Mouse (Mus musculus) cerebellum, postnatal 4 days (tissue): ENCODE results near the gene Lrwd1.
"Not testable (repeated sequence)": the region's sequence is repeated elsewhere in the genome, so short reads cannot be mapped to it uniquely, and the experiment has no call there.

Experiments
- DNase-seq, 2 experiments: peaks; one replicate each; pipeline ENCODE4 v3.0.0; 2022; ENCODE audit warnings: low spot score in 2 of 2, mixed read lengths in 1 of 2

Gene Lrwd1

DNA sequence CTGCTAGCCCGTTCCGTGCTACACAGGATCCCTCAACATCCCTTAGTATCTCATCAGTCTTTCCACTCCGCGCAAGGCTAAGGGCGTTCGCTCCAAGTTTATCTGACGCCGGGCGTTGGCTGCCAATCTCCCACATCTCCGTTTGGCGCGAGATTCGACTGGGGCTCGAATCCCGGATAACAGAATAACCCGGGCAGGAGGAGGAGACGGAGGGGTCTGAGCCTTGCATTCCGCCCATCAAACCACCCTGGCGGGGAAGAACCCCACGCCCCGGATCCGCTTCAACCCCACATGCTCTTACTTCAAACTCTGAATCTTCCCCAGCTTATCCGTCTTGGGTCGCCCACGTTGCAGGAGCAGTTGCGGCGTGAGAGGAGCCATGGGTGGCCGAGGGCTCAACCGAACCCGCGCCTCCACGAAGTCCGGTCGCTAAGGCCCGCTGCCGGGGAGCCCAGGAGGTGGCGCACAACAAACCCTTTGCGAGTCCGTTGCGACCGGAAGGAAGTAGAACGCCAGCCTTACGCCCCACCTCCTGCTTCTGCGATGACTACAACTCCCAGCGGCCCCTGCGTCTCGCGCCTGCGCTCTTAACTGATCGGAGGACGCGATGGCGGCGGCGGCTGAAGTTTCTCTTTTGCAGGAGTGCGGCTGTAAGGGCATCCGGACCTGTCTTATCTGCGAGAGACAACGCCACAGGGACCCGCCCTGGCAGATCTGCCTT is at the start of gene Lrwd1, which contains the start of gene Alkbh4:
TSS of gene Lrwd1 (minus strand) at position 504 of the 721 bp plus-strand sequence.
TSS of gene Alkbh4 (plus strand) at position 576 of the 721 bp plus-strand sequence.
- peak; percentile 89 to 95 for DNase-seq

DNA sequence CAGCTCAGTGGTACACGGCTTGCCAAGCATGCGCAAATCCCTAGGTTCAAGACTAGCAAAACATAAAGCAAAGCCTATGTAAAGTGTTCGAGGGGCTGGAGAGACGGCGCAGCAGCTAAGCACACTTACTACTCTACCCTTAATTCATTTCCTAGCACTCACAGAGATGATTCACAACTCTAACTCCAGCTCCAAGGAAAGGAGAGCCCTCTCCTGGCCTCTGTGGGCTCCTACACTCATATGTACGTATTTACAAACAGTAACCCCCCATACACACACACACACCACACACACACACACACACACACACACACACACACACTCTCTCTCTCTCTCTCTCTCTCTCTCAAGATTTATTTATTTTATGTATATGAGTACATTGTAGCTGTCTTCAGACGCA is 47.9 kb upstream of the Lrwd1 start:
- DNase-seq: no peak

DNA sequence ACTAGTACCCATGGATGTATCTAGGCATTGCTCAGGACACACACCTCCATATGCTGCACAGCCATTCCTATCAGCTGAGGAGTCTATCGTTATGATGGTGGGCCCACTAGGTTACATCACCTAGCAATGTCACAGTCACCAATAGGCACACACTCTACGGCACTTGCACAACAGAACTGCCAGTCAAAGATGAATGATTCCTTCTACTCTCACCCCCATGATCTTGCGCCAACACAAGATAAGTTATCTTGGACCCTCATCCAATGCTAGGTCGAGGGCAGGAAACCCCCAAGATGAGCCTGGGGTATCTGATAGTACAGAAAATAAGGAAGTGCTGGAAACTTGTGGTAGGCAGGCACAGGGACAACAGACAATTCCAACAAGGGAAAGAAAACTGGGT is 47.0 kb upstream of the Lrwd1 start:
- no peak for DNase-seq

DNA sequence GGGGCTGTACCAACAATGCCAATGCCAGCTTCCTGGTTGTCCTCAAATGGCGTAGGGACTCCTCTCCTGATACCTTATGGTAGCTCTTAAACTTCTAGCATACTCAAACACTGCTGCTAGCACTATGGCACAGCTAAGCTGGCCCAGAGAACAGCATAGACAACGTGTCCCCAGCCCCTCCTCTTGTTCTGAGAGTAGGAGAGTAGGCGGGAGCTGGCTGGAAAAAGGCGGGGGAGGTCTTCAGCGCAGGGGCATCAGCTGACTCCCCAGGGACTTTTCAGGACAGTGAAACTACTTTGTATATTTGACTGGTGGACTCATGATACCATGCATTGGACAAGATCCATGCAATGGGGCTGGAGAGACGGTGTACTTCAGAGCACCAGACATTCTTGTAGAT is 46.2 kb upstream of the Lrwd1 start:
- DNase-seq: no peak

DNA sequence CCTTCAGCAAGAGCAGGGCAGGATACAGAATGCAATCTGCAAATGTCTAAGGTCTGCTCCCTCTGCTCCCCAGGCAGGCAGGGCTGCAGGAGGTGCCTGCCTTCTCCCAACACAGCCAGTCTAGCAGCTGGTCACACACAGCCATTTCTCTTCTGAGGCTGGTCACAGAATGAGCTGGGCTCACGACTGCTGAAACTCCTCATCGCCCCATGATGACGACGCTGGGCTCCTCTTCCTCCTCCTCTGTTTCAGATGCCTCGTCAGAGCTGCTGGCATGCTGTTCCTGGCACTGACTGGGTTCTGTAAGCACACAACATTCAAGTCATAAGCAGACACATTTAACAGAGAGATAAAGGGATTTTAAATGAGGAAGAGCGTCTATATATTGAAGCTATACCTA is 45.3 kb upstream of the Lrwd1 start:
- no peak for DNase-seq

DNA sequence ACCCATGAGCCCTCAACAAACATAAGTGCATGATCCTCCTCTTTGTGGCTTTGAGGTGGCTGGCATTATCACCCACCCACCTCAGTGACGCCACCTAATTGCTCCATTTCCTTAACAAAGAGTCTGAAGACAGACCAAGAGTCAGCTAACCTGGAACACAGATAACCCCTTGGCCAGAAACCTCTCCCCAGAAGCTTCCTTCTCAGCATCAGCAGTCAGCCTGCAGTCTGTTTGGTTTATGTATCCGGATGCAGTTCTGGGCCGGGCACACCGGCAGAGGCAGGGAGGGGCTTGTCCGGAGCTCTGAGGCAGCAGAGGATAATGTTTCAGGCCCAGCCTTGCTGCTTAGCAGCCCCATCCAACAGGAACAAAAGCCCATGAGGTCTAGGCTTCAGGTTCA is 43.7 kb upstream of the Lrwd1 start:
- DNase-seq: no peak

DNA sequence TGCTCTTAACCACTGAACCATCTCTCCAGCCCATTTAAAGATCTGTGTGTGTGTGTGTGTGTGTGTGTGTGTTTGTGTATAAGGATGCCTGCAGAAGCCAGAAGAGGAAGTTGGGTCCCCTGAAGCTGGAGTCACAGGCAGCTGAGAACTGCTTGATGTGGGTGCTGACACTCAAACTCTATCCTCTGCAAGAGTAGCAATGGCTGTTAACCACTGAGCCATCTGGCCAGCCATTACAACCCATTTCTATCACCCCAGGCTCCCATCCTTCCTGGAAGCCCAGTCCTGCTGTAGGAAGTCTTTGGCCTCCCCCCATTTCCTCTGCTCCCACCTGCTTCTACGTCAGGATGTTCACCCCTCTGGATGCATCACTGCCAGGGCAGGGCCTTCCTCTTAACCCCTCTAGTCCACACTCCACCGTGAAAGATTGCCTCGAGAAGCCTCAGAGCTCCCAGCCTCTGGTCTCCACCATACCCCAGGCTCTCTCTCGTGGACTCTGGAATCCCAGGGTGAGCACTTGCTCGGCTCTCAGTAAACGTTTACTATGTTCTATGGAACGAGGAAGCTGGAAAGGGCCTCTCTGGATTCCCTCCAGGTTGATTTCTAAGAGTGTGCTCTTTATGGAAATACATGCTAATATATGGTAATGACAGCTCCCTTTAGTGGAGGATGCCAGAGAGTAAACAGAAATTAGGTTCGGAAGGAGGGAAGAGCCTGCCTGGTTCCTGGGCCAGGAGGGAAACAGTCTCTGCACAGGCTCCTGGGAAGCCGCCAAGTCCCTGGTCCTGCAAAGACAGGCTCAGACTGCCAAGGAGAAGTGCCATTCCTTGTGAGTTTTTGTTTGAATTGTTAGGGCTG is 38.0 kb upstream of the Lrwd1 start:
- peak in 1 of 2 experiments; percentile 50 for DNase-seq

DNA sequence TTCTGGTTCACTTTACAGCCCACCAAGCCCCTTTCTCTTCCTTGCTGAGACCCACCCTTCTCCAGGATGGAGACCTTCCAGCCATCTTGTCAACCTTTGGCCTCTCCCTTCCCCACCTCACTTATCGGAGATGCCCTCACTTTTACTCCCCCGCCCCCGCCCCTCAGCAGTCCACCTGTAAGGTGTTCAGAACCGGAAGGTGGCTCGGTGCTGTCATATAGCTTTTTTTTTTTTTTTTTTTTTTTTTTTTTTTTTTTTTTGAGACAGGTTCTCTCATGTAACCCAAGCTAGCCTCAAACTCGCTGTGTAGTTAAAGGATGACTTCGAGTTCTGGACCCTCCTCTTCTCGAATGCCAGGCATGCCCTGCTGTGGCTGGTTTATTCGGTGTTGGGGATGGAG is 37.1 kb upstream of the Lrwd1 start:
- DNase-seq: no peak

DNA sequence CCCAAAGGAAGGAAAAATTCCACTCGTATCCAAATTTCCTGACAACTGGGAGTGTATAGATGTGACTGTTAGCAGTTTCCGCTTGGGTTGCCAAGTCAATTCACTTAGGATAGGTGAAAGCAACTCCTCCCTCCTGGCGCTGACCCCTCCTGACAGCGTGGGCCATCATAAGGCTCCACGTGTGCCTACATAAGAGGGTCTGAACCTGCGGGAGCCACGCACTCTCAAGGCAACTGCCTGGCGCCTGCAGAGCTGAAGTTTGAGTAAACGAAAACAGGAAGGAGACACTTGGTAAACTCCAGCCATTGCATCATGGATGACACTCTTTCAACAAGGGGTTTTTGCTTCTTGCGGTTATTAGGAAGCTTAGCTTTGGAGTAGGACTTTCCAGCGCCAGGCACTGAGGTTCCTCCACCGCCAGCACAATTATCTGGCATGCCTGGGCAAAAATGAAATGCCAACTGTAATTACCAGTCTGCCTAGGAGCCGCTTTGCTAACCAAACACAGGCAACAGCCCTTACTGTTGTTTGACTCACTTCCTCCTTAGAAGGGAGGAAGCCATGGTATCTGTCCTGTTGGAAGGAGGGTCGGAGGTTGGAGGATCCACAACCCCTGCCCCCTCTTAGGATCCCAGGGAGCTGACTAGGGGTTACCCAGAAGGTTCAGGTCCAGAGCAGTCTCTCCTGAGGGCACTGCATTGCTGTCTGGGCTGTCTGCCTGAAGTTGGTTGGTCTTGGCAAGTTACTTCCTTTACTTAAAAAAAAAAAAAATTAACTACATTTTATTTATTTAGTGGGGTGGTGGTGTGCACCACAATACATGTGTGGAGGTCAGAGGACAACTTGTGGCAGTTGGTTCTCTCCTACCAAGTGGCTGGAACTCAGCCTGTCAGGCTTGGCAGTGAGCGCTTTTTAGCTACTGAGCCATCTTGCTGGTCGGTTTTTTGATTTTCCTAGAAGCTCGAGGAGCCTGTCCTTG is 35.8 kb upstream of the Lrwd1 start:
- no peak for DNase-seq

DNA sequence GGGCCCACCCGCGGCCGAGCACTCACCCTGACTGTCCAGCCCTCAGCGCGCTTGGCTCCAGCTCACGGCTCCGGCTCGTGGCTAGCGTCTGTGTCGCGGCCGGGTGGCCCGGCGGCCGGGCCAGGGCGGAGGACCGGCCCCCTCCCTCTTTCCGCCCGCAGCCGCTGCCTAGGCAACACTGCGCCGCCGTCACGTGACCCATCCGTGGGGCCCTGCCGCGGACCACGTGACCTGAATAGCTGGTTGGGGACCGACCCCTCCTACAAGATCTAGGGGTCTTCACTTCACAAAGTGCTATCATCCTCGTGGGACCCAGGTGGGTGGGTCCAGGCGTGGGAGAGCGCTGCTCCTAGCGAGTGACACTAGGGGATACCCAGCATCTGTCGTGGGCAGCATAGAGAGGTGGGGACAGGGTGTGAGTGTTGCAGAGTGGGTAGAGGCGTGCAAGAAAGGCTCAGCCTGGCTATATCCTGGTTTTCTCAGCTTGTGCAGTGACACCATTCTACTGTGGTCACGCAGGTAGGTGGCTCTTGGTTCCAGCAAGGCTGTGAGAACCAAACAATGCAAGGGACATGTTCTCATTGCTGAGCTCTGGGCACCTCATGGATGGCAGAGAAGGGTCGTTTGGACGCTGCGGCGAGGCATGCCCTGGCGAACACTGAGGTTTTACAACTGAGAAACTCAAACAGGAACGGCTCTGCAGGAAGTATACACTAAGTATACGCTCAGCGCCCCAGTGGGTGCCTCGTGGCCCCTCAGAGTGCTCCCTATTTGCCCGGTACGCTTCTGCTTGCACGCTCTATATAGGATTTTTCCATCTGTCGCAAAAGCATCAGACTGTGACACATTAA is 34.9 kb upstream of the Lrwd1 start, which contains the start of gene Orai2:
TSS of gene Orai2 (minus strand) at position 202 of the 851 bp plus-strand sequence.
- peak; percentile 70 to 87 for DNase-seq

DNA sequence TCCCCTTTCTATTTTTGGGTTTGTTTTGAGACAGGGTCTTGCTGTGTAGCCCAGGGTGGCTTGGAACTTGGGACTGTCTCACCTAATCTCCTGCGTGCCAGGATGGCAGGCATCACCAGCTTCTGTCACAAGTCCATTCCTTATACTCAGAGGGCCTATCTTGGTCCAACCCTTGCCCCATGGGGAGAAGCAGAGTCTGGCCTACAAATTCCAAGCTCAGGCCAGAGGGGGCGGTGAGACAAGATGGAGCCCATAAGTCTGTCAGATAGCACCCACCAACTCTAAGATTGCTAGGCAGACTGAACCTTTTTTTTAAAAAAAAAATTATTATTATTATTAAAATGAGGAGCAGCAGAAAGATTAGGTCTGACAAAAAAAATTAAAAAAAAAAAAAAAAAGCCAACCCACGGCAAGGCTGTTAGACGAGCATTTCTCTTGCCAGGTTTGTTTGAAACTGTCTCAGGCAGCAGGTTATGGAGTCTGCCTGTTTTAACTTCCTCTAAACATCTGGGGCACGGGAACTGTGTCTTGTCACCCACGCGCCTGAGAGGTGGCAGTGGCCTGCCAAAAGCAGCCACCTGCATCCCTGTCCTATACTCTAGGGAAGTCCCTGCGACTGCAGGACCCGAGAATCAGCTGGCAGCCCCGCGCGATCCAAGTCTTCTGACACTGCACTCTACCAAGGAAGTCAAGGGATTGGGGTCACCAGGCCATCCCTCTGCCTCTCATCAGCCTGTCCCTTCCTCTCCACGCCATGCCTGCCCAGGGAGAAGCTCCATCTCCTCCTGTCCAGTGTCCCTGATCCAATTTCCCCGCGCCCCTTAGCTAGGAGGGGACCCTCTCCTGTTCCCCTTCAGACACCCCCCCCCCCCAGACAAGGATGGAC is 34.0 kb upstream of the Lrwd1 start:
- DNase-seq: peak in 1 of 2 experiments; percentile 42

DNA sequence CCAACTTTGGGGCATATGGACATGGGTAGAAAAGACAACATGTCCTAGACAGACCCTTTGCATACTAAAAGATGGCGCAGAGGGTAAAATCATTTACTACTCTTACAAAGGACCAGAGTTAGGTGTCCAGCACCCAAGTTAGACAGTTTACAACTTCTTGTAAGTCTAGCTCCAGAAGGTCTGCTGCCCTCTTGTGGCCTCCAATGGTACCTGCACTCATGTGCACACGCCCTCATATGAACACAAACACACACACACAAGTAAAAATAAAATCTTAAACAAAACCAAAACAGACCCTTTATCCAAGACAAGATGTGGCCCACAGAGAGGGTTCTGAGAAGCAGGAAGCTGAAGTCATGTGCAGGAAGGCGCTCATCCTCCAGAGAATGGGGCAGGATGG is 32.2 kb upstream of the Lrwd1 start:
- DNase-seq: no peak

DNA sequence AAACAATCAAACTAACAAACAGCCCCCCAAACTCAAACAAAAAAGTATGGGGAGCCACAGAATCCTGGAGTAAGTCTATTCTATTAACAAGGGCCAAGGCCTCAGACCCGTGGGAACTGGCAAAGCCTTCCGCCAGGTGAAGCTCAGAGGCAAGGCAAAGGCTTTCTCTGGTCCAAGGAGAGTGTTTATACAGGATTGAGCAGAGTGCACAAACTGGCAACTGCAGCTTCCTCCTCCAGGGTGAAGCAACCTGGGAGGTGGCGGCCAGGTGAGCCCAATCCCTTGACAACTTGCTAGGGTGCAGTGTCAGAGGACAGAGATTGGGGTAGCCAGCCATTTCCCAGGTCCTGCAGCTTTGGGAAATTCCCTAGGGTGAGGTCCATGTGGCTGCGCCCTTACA is 31.4 kb upstream of the Lrwd1 start:
- DNase-seq: no peak

DNA sequence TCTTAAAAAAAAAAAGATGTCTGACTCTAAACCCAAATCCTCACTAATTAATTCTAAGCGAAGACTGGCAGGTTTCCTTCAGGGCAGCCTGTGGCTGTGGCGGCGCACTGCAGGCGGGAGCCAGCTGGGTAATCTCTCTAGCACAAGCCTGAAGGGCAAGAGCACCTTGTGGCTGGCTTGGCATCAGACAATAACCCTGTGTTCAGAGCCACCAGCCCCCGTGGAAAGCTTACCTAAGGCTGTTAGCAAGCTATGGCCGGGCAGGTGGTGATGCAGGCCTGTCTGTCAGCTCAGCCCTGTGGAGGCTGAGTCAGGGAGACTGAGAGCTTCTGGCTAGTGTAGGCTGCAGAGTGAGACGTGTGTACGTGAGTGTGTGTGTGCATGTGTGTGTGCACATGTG is 29.4 kb upstream of the Lrwd1 start:
- peak in 1 of 2 experiments; percentile 30 for DNase-seq

DNA sequence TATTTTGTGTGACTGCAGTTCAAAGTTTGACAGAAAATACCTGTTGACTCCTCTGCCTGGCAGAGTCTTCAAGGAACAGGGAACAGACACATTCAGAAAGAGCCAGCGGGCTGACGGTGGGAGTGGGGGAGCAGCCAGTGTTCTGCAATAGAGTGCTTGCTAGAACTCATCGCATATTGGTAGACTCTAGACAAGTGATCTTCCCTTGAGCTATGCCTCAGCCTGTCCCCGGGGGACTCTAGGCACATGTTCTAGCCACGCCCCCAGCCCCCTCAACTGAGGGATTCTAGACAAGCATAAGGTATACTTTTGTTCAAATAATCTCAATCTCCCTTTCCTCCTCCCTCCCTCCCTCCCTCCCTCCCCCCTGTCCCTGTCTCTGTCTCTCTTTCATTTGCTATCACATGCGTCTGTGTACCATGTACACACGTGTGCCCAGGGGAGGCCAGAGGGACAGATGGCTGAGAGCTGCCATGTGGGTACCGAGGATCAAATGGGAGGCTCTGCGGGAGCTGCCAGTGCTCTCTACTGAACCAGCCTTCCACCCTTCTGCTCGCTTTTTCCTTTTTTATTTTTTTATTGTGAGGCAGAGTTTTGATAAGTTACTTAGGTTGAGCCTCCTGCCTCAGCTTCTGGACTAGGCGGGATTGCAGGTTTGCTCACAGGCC is 28.1 kb upstream of the Lrwd1 start:
- peak in 1 of 2 experiments; percentile 38 for DNase-seq

DNA sequence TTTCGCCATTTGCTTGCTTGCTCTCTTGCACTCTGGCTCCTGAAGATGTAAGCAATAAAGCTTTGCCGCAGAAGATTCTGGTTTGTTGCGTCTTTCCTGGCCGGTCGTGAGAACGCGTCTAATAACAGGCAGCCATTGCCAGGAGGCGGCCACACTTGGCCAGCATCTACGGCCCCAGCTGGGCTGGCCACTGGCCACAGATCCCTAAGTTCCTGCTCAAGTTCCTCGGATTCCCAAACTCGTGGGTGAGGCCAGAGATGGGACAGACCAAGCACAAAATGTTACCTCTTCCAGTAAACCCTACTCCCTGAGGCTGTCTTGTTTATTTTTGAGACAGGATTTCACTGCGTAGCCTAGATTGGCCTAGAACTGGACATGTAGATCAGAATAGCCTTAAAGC is 24.2 kb upstream of the Lrwd1 start:
- DNase-seq: not testable (repeated sequence)

DNA sequence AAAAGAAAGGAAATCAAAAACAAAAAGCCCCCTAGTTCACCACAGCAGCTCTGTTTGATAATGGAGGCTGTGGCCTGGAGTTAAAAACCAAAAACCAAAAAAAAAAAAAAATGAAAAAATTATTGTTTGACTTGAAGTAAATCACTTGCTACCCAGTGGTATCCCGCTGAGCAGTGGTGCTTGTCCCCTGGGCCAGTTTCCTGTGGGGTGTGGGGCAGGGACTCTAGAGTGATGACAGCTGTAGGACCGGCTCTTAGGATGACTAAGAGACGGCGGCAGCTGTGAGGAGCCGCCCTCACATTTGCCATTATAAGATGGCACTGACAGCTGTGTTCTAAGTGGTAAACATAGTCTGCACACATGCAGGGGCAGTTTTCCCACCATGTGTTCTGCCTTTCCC is 19.5 kb upstream of the Lrwd1 start:
- DNase-seq: no peak

DNA sequence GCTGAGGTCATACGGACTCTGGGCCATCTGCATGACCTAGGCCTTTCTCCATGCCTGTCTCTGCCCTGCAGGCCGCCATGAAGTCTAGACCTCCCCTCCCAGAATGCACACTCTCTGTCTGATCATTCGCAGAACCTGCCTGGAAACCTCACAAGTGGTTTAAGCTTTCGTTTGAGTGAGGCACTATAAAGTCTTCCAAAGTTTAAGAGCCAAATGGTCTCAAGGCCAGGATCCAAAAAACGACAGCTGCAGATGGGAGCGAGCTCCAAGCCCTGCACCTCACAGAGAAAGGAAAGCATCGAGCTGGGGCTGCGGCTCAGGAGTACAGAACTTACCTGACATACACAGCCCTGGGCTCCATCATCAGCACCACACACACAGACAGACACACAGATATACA is 16.5 kb upstream of the Lrwd1 start:
- DNase-seq: peak in 1 of 2 experiments; percentile 39

DNA sequence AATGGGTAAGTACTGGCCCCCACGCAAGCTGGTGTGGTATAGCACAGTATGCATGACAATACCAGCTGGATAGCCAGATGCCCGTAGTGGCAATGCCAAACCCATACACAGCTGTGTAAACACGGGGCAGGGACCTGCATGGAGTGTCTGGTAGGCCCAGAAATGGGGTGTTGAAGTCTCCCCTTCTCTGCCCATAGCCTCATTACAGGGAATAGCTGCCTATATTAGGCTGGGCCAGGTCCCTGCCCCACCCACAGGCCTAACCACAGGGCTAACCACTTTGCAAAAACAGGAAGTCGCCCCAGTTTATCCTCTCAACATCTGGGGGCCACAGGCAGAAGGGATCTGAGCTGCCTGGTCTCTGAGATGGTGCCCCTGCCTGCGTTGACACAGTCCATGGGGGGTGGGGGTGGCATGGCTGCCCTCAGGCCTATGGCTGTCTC is 13.3 kb upstream of the Lrwd1 start:
- DNase-seq: not testable (repeated sequence)
